Mouse (Mus musculus): Measurements from ENCODE around the gene Ces1a.

Ces1a gene

DNA sequence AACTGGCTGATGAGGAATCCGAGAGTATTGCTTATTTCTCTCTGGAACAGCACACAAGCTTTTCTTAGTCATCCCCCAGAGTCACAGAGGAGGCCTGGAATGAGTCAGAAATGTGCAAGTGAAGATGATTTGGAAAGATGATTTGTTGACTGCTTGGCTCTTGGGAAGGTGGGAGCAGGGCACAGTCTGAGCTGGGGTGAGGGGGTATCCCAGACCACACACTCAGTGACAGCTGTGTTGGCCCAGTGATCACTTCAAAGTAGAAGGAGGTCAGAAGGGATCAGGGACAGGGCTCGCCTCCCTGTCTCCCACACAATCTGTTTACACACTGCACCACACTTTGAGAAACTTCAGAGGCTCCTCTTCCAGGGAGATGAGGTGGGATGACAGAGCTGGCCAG lies 63.6 kb downstream of the Ces1a start:
- peak; percentile 18 for DNase-seq

DNA sequence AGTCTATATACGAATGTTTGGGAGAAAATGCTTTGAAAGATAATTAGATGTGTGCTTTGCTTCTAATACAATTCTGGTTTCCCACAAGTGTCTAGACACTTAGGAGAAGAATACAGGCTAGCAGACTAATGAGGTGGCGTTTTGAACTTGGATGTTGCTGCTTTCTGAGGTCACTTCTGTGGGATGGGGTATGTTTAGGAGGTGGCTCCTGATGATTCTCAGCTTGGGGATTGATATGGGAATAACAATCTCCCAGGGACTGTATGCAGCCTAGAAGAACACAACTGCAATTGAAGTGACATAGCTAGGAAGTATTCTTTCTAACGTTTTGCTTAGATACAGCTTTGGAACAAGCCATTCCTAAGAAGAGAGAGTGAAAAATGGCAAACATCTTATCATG lies 65.5 kb downstream of the Ces1a start:
- peak; percentile 49 for DNase-seq

DNA sequence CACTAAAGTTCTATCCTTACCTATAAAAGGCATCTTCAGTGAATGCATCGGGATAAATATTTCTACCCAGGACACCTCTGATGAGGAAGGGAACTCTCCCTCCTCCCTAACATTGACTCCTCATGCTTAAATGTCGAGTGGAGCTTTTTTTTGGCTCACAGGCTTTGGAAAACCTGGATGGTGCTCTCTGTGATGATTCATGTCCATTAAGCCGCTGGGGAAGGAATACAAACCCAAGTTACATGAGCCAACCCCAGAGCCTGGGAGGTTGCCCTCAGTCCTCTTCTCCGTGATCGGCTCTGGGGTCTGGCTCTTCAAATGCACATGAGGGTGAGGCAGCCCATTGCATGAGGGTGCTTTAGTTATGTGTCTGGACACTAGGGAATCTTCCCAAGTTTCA lies 71.3 kb downstream of the Ces1a start:
- no peak for DNase-seq

DNA sequence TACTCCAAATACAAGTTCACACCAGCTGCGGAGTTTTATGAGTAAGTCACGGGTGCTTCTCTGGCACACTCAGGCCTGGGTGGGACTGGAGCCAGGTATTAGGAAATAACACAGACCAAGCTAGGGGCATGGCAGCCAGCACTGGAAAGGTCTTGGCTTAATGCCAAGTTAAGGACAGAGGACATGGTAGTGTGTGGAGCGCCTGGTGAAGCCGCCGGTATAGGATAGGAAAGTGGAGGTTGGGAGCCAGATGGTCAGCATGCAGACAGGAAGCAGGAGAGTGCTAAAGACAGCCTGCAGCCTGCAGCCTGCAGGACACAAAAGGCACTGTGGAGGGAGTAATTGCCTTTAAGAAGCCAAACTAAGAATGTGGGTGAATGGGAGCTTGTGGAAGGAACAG lies 75.0 kb downstream of the Ces1a start:
- peak; percentile 92 for DNase-seq

Data from lung, postnatal 36 days (tissue).